Mouse (Mus musculus) 3T3-L1 (cell line): Measurements from ENCODE around the gene Slc31a2.

ENCODE experiments used
- DNase-seq: peaks from one replicate; pipeline ENCODE4 v3.0.0-alpha.2; 2015; ENCODE audit warnings: low read depth, low spot score

Slc31a2 gene

GRCm38 (mm10) chr4:62316456-62316855, 54.1 kb downstream of the Slc31a2 start:
- no peak for DNase-seq

GRCm38 (mm10) chr4:62318294-62318693, 55.9 kb downstream of the Slc31a2 start:
- peak; percentile 9 for DNase-seq

GRCm38 (mm10) chr4:62322684-62323083, 60.3 kb downstream of the Slc31a2 start:
- no peak for DNase-seq

- peak; percentile 10 for DNase-seq
Observed at GRCm38 (mm10) chr4:62326111-62326510, 63.7 kb downstream of the Slc31a2 start.

GRCm38 (mm10) chr4:62328941-62329660, 66.7 kb downstream of the Slc31a2 start:
- DNase-seq, result no peak

- peak; percentile 5 for DNase-seq
Observed at GRCm38 (mm10) chr4:62331977-62332376, 69.6 kb downstream of the Slc31a2 start.

GRCm38 (mm10) chr4:62338536-62338935, 76.2 kb downstream of the Slc31a2 start:
- DNase-seq, result no peak

GRCm38 (mm10) chr4:62344000-62344399, 81.6 kb downstream of the Slc31a2 start:
- peak; percentile 52 for DNase-seq

GRCm38 (mm10) chr4:62345827-62346226, 83.5 kb downstream of the Slc31a2 start:
- DNase-seq, result no peak

- DNase-seq, result no peak
Observed at GRCm38 (mm10) chr4:62347605-62348328, 85.4 kb downstream of the Slc31a2 start.
